Mouse (Mus musculus): ENCODE results near the gene C1ql1. TPM values are rescaled to one million over a fixed set of nuclear protein-coding genes. Genes with fewer than 3 reads are reported as not detected.

C1ql1 gene
- polyA plus RNA-seq, 1 experiment from 2014 or later: 4.0 TPM

GRCm38 (mm10) chr11:102937529-102938182, 8.8 kb downstream of the C1ql1 start:
- H3K4me3 ChIP-seq (ENCODE audit: low read depth, low read length): no peak overlapping the region
- DNase-seq (ENCODE audit: low spot score) (no peak), ATAC-seq (replicated peaks; ENCODE audit: insufficient number of reproducible peaks, low FRiP score, low TSS enrichment, low read depth) (peak; percentile 52; the same call in 1 of the 2 replicates)
- 70% methylated on average over 3 of the region's 3 CpGs for WGBS
- H3K27me3 ChIP-seq (ENCODE audit: control insufficient read depth, insufficient read depth, low read length): peaks cover 2% of the 10 kb centered on the region
- H3K36me3 ChIP-seq (replicated peaks; ENCODE audit: control insufficient read depth, insufficient read depth, low read depth, low read length): no peaks in the 10 kb centered on the region
- no peaks in the 10 kb centered on the region for H3K9me3 ChIP-seq (replicated peaks; ENCODE audit: control insufficient read depth, low read length)
- H3K4me1 ChIP-seq (ENCODE audit: control insufficient read depth, insufficient read depth, low read length): no peaks in the 10 kb centered on the region
- H3K27ac ChIP-seq (replicated peaks; ENCODE audit: low read depth, low read length): no peak overlapping the region
- H3K9ac ChIP-seq (replicated peaks; ENCODE audit: low read length): no peak overlapping the region
- H3K4me2 ChIP-seq (ENCODE audit: low read depth, low read length): no peak overlapping the region

GRCm38 (mm10) chr11:102936272-102936671, 10.2 kb downstream of the C1ql1 start:
- H3K4me1 ChIP-seq (ENCODE audit: control insufficient read depth, insufficient read depth, low read length): no peaks in the 10 kb centered on the region
- DNase-seq (ENCODE audit: low spot score): no peak
- ATAC-seq (replicated peaks; ENCODE audit: insufficient number of reproducible peaks, low FRiP score, low TSS enrichment, low read depth): 0 out of 2 replicates have a peak, but pooled peaks have one; percentile 39

GRCm38 (mm10) chr11:102930672-102931071, 15.8 kb downstream of the C1ql1 start:
- Histone ChIP-seq H3K4me2 (ENCODE audit: low read depth, low read length) (no peak overlapping the region), H3K9ac (replicated peaks; ENCODE audit: low read length) (no peak overlapping the region), H3K36me3 (replicated peaks; ENCODE audit: control insufficient read depth, insufficient read depth, low read depth, low read length) (no peaks in the 10 kb centered on the region), H3K9me3 (replicated peaks; ENCODE audit: control insufficient read depth, low read length) (no peaks in the 10 kb centered on the region), H3K4me3 (ENCODE audit: low read depth, low read length) (no peak overlapping the region), H3K27me3 (ENCODE audit: control insufficient read depth, insufficient read depth, low read length) (no peaks in the 10 kb centered on the region), H3K27ac (replicated peaks; ENCODE audit: low read depth, low read length) (no peak overlapping the region), H3K4me1 (ENCODE audit: control insufficient read depth, insufficient read depth, low read length) (no peaks in the 10 kb centered on the region)
- no peak for ATAC-seq (replicated peaks; ENCODE audit: insufficient number of reproducible peaks, low FRiP score, low TSS enrichment, low read depth)
- WGBS: 92% methylated on average over 10 of the region's 10 CpGs
- DNase-seq (ENCODE audit: low spot score): no peak

More at GRCm38 (mm10) chr11:102936272-102936671, 10.2 kb downstream of the C1ql1 start:
- Histone ChIP-seq H3K27ac (replicated peaks; ENCODE audit: low read depth, low read length) (no peak overlapping the region), H3K9ac (replicated peaks; ENCODE audit: low read length) (no peak overlapping the region), H3K9me3 (replicated peaks; ENCODE audit: control insufficient read depth, low read length) (no peaks in the 10 kb centered on the region), H3K36me3 (replicated peaks; ENCODE audit: control insufficient read depth, insufficient read depth, low read depth, low read length) (no peaks in the 10 kb centered on the region), H3K27me3 (ENCODE audit: control insufficient read depth, insufficient read depth, low read length) (no peaks in the 10 kb centered on the region; the same call in 1 of the 2 replicates), H3K4me3 (ENCODE audit: low read depth, low read length) (no peak overlapping the region), H3K4me2 (ENCODE audit: low read depth, low read length) (no peak overlapping the region)
- 34% methylated on average over 4 of the region's 4 CpGs for WGBS

- H3K9me3 ChIP-seq (replicated peaks; ENCODE audit: control insufficient read depth, low read length): no peaks in the 10 kb centered on the region
- 2% methylated on average over 10 of the region's 10 CpGs for WGBS
- DNase-seq (ENCODE audit: low spot score): peak; percentile 74
- H3K4me2 ChIP-seq (ENCODE audit: low read depth, low read length): peak overlapping the region; percentile 44
- H3K4me1 ChIP-seq (ENCODE audit: control insufficient read depth, insufficient read depth, low read length): no peaks in the 10 kb centered on the region
- 0 out of 2 replicates have a peak, but pooled peaks have one; percentile 21 for ATAC-seq (replicated peaks; ENCODE audit: insufficient number of reproducible peaks, low FRiP score, low TSS enrichment, low read depth)
- H3K36me3 ChIP-seq (replicated peaks; ENCODE audit: control insufficient read depth, insufficient read depth, low read depth, low read length): no peaks in the 10 kb centered on the region
- peak overlapping the region; percentile 87 for H3K27ac ChIP-seq (replicated peaks; ENCODE audit: low read depth, low read length)
- no peaks in the 10 kb centered on the region for H3K27me3 ChIP-seq (ENCODE audit: control insufficient read depth, insufficient read depth, low read length)
- peak overlapping the region; percentile 66 for H3K9ac ChIP-seq (replicated peaks; ENCODE audit: low read length)
- H3K4me3 ChIP-seq (ENCODE audit: low read depth, low read length): peak overlapping the region; percentile 81
Measured at GRCm38 (mm10) chr11:102925351-102925717, 21.2 kb downstream of the C1ql1 start.

GRCm38 (mm10) chr11:102924557-102925350, 21.7 kb downstream of the C1ql1 start, which contains the start of gene Kif18b:
Kif18b (minus strand) TSS chr11:102925124.
- Histone ChIP-seq H3K9me3 (replicated peaks; ENCODE audit: control insufficient read depth, low read length) (no peaks in the 10 kb centered on the region), H3K27ac (replicated peaks; ENCODE audit: low read depth, low read length) (peak within 1 kb of the TSS; percentile 87), H3K4me1 (ENCODE audit: control insufficient read depth, insufficient read depth, low read length) (no peaks in the 10 kb centered on the region), H3K4me2 (ENCODE audit: low read depth, low read length) (peak within 1 kb of the TSS; percentile 59), H3K27me3 (ENCODE audit: control insufficient read depth, insufficient read depth, low read length) (no peaks in the 10 kb centered on the region), H3K9ac (replicated peaks; ENCODE audit: low read length) (peak within 1 kb of the TSS; percentile 84), H3K4me3 (ENCODE audit: low read depth, low read length) (peak within 1 kb of the TSS; percentile 81), H3K36me3 (replicated peaks; ENCODE audit: control insufficient read depth, insufficient read depth, low read depth, low read length) (no peaks in the 10 kb centered on the region)
- ATAC-seq (replicated peaks; ENCODE audit: insufficient number of reproducible peaks, low FRiP score, low TSS enrichment, low read depth) (peak; percentile 88), DNase-seq (ENCODE audit: low spot score) (peak; percentile 99)
- under 1% methylated on average over 62 of the region's 62 CpGs for WGBS

- H3K9me3 ChIP-seq (replicated peaks; ENCODE audit: control insufficient read depth, low read length): no peaks in the 10 kb centered on the region
- H3K4me3 ChIP-seq (ENCODE audit: low read depth, low read length): no peak overlapping the region
- DNase-seq (ENCODE audit: low spot score) (no peak), ATAC-seq (replicated peaks; ENCODE audit: insufficient number of reproducible peaks, low FRiP score, low TSS enrichment, low read depth) (no peak)
- H3K9ac ChIP-seq (replicated peaks; ENCODE audit: low read length): no peak overlapping the region
- no peak overlapping the region for H3K27ac ChIP-seq (replicated peaks; ENCODE audit: low read depth, low read length)
- H3K4me1 ChIP-seq (ENCODE audit: control insufficient read depth, insufficient read depth, low read length): no peaks in the 10 kb centered on the region
- H3K27me3 ChIP-seq (ENCODE audit: control insufficient read depth, insufficient read depth, low read length): no peaks in the 10 kb centered on the region
- WGBS: 88% methylated on average over 6 of the region's 6 CpGs
- no peak overlapping the region for H3K4me2 ChIP-seq (ENCODE audit: low read depth, low read length)
- no peaks in the 10 kb centered on the region for H3K36me3 ChIP-seq (replicated peaks; ENCODE audit: control insufficient read depth, insufficient read depth, low read depth, low read length)
Measured at GRCm38 (mm10) chr11:102921491-102921890, 25.0 kb downstream of the C1ql1 start.

GRCm38 (mm10) chr11:102918077-102918476, 28.4 kb downstream of the C1ql1 start:
- Histone ChIP-seq H3K4me1 (ENCODE audit: control insufficient read depth, insufficient read depth, low read length) (no peaks in the 10 kb centered on the region), H3K27me3 (ENCODE audit: control insufficient read depth, insufficient read depth, low read length) (no peaks in the 10 kb centered on the region), H3K27ac (replicated peaks; ENCODE audit: low read depth, low read length) (no peak overlapping the region), H3K4me2 (ENCODE audit: low read depth, low read length) (no peak overlapping the region), H3K9ac (replicated peaks; ENCODE audit: low read length) (no peak overlapping the region), H3K9me3 (replicated peaks; ENCODE audit: control insufficient read depth, low read length) (no peaks in the 10 kb centered on the region), H3K4me3 (ENCODE audit: low read depth, low read length) (no peak overlapping the region), H3K36me3 (replicated peaks; ENCODE audit: control insufficient read depth, insufficient read depth, low read depth, low read length) (peaks cover 17% of the 10 kb centered on the region)
- DNase-seq (ENCODE audit: low spot score): no peak
- no peak for ATAC-seq (replicated peaks; ENCODE audit: insufficient number of reproducible peaks, low FRiP score, low TSS enrichment, low read depth)
- 75% methylated on average over 4 of the region's 4 CpGs for WGBS

GRCm38 (mm10) chr11:102915380-102915779, 31.1 kb downstream of the C1ql1 start:
- Histone ChIP-seq H3K9ac (replicated peaks; ENCODE audit: low read length) (no peak overlapping the region), H3K4me3 (ENCODE audit: low read depth, low read length) (no peak overlapping the region), H3K4me2 (ENCODE audit: low read depth, low read length) (no peak overlapping the region), H3K27me3 (ENCODE audit: control insufficient read depth, insufficient read depth, low read length) (no peaks in the 10 kb centered on the region), H3K4me1 (ENCODE audit: control insufficient read depth, insufficient read depth, low read length) (no peaks in the 10 kb centered on the region), H3K36me3 (replicated peaks; ENCODE audit: control insufficient read depth, insufficient read depth, low read depth, low read length) (peaks cover 20% of the 10 kb centered on the region), H3K9me3 (replicated peaks; ENCODE audit: control insufficient read depth, low read length) (no peaks in the 10 kb centered on the region), H3K27ac (replicated peaks; ENCODE audit: low read depth, low read length) (no peak overlapping the region)
- DNase-seq (ENCODE audit: low spot score): no peak
- WGBS: 85% methylated on average over 9 of the region's 9 CpGs
- ATAC-seq (replicated peaks; ENCODE audit: insufficient number of reproducible peaks, low FRiP score, low TSS enrichment, low read depth): no peak

Data from embryonic facial prominence, embryonic 11.5 days (tissue).